Mouse (Mus musculus) bone marrow macrophage, adult 2 months (primary cell): ENCODE measurements around the gene Pop4.

ENCODE experiments used
- CTCF ChIP-seq: IDR thresholded peaks from 2 replicates; pipeline ENCODE4 v1.5.1; 2012; ENCODE audit warnings: low read depth, mild to moderate bottlenecking, low read length, moderate library complexity
- POLR2A ChIP-seq: IDR thresholded peaks from 2 replicates; pipeline ENCODE4 v1.6.1; 2012; ENCODE audit warnings: mild to moderate bottlenecking, low read depth, low read length, borderline replicate concordance

DNA sequence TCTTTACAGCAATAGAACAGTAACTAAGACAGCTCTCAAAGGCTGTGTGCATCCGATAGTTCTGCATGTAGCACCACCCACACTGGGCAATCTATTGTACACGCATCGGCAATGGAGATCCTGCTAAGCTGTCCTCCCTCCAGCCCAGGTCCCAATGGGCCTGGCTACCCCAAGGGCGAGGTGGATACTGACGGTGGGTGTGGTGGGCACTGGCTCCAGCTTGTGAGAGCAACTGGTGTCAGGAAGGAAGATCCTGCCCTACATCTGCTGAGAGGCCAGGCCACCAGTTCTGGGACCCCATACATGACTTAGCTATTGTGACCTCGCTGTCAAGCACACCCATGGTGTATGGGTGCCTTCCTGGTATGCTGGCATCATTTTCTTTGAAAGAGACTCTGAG is 55.5 kb downstream of the Pop4 start:
- no peak for TF ChIP-seq CTCF
- TF ChIP-seq POLR2A = no peak
